Mouse (Mus musculus) layer of hippocampus, adult 18-20 months (tissue): Measurements from ENCODE around the gene Epha6. TPM values are rescaled to one million over a fixed set of nuclear protein-coding genes. Genes with fewer than 3 reads are reported as not detected.

Experiments used
- DNase-seq, 2 experiments: peaks; one replicate each; pipeline ENCODE4 v3.0.0; 2022; ENCODE audit warnings: low spot score in 2 of 2
- long read RNA-seq: library from polyadenylated mRNA; stranded (forward); transcript quantifications from one replicate; pipeline ENCODE4 v2.0.0, GENCODE M21; 2021
- total RNA-seq, 2 experiments: library from RNA; stranded (reverse); gene quantifications; 2 replicates each; pipeline ENCODE4 v1.2.3; 2021

The Epha6 gene
- 100 to 1,000 TPM; 147 to 189 TPM for total RNA-seq
- long read RNA-seq, partial matches to known transcripts = 1 of 9 reads
- long read RNA-seq, other reads (novel, unspliced or antisense) = 7 of 9 reads

DNA sequence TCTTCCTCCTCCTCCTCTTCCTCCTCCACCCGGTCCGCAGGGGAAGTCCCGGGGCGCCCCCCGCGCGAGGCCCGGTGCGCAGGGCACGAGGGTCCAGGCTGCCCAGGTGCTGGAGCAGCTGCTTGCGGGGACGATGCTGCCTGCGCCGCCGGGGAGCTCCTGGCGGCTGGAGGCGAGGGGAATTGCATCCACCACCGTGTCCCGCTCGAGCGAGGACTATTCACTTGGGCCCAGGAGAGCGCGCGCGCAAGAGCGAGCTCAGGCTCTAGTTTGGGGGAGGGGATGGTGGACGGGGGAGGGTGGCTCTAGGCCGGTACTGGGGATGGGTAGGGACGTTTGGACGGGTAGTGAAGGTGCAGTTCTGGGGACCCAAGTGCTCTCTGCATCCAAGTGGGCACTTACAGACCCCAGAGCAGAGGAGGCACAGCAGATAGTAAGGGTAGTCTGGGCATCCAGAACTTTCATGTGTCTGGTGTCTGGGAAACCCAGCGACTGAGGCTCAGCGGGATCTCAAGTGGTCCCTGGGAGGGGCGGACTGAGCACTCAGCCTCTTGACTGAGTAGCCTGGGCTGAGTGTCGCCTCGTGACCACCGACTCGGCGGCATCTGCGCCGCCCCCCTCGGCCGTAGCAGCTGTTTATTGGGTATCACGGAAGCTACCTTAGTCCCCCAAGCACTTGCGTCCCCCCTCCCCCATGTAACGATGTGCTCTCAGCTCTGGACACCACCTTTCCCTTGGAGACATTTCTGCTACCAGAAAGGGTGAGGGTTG is at the start of gene Epha6:
Epha6 (minus strand) TSS at position 471 of the 771 bp plus-strand sequence.
- DNase-seq = peak; percentile 59 to 72

DNA sequence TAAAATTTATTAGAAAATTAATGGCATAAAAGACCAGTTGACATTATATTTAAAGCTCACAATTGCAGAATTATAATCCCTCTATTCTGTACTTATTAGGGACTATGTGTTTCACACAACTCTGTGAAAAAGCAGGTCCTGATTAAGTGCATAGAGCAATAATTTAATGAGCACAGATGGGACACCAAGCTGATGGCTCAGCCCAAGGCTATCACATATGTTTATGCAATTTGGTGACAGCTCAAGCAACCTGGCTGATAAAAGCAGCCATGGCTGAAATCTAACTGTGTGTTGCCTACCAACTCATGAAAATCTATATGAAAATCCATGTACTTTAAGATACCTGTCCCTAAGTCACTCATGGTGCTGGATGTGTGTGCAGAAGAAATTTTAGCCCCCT is 46.4 kb upstream of the Epha6 start:
- DNase-seq = peak in 1 of 2 experiments; percentile 3

DNA sequence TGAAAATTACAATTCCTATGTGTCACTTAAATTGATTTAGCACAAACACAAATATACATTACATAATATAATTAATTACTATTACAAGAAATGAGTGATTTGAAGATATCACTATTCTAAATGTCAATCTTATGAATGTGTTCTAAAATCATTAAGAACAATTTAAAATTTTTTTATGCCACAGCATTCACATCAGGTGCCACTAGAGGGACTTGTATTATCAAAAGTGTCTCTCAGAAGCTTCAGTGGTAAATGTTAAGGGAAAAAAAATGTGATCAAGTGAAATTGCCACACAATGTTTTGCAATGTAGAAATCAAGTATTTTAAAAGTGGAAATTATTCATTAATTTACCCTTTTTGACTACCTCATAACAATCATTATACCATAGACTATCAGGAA is 22.8 kb upstream of the Epha6 start:
- DNase-seq = no peak

DNA sequence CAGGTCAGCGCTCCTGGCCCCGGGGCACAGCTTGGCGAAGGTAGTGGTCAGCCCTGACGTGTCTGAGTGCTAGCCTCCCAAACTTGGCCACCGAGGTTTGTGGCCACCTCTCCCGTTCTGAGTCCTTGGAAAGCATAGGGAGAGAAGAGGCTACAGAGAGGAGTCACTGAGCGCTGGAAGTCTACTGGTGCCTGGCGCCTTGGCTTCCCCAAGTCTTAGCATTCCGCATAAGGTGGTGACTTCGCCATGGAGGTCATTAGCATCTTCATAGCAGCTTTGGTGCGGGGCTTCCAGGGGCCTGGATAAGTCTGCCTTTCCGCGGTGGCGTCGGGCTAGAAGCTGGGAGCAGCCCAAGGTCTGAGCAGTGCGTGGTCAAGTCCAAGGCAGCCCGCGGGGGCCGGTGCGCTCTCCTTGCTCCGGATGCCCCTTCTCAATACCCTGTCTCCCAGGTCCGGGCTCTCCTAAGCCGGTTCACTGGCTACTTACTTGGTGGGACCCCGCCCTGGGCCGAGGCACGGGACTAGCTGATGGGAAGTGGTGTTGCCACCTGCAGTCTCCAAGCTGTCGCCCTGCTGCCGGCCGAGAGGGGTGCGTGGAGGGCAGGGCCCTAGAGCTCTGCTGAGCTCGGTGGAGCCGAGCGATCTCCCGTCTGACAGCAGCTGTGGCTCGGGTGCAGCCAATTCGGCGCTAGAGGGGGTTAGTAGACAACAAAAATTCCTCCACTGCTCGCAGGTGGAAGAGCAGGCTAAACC is 677 bp upstream of the Epha6 start:
- peak; percentile 71 to 85 for DNase-seq

DNA sequence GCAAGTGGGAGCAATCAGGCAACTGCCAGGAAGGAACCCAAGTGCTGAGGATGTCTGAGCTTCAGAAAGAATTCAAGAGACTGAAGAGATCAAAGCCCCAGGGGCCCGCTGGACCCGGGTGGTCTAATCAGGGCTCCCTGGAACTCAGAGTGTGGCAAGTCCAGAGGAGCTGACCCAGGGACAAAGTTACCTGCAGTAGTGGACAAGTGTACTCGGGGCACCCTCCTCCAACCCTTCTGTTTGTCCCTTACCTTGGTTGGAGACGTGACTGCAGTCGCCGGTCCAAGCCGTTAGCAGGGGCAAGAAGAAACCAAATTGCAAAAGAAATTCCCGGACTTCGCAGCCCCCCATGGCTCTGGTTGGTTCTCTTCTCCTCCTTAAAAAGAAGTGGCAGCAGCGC is 718 bp downstream of the Epha6 start:
- DNase-seq = no peak

DNA sequence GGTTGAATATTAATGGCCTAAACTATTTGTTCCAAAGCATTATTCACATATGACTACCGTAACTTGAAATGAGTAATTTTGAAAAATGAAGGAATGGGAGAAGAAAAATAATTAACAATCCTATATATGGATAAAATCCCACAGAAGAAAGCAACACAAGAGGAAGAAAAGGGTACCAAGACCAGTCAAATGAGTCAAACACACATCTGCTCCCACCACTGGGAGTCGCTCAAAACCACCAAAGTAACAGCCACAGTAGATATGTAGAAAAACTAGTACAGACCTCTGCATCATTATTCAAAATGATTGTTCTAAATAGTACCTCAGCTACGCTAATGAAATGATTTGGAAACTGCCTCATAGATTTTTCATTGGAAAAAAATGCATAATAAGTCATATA is 20.0 kb downstream of the Epha6 start:
- no peak for DNase-seq

DNA sequence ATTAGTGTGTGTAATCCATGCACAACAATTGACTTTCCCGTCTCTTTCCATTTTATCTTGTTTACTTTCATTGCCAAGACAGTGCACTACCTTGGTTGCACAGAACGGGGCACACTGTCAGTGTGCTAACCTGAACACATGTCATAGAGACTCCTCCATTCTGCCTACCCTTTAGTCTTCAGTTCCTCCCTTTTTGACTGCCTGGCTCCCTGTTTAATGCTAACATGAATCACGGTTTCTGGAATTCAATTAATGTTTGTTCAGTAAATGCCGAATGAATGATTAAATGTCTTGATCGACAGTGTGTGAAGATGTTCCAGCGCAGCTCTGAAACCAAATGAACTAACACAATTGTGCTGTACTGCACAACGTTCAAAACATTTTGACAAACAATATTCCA is 20.6 kb downstream of the Epha6 start:
- DNase-seq = no peak

DNA sequence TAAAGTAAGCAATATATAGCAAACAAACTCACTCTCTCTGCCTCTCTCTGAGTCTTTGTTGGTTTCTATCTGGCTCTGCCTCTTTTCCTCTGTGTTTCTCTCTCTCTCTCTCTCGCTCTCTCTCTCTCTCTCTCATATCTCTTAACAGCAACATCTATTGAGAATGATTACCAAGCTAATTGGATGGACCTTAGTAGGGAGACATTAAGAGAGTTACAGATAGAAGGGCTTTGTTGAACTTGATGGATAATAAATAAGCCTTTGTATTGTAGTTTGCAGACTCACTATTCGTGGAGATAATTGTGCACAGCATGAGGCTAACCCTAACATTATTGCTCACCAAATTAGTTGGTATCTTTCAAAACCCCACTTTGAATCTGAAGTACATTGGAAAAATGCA is 34.8 kb downstream of the Epha6 start:
- DNase-seq = no peak

DNA sequence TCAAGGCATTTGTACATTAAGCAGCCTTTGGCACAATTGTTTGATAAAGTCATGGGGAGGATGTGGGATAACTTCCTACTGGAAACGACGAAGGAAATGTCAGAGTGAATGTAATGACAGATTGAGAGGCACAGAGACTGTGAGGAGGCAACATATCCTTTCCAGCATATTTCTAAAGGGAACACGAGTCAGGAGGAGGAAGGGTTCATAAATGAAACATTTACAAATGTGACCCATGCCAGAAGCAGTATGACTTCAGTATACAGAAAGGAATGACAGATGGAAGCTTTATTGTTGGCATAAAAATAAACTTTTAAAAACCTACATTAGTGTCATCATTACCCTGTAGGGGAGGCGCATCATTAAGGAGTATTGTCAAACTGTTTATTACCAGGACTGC is 60.9 kb downstream of the Epha6 start:
- peak; percentile 5 to 51 for DNase-seq

DNA sequence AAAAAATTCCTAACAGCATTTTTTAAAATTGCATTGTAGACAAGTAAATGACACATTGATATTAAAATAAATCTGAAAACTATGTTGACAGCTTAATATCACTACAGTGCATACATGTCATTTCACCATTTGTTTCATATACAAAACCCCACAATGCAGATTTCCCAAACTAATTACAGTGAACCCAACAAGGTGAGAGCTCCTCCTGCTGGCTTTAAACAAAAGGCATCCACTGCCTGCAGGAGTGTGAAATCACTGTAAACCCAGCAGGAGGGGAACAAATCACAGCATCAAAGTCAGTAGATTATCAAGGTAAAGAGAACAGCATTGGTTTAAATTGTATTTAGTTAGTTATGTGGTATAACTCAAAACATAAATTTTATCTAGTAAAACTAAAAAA is 67.1 kb downstream of the Epha6 start:
- peak; percentile 8 to 53 for DNase-seq

DNA sequence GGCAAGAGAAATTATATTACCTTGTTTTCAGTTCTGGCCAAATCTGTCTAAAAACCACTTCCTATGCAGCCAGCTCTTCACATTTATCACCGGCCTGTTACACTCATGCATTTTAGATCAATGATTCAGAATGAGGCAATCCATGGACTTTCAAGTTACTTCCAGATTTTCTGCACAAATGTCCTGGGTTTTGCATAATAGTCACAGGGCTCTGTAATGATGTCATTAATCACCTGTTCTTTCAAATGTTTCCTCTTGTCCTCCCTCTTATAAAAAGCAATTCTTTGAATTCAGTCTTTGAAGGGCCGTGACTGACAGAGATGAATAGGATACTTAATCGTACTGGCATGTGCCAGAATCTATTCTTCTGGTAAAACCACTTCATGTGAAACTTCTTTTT is 95.6 kb downstream of the Epha6 start:
- DNase-seq = peak in 1 of 2 experiments; percentile 14

DNA sequence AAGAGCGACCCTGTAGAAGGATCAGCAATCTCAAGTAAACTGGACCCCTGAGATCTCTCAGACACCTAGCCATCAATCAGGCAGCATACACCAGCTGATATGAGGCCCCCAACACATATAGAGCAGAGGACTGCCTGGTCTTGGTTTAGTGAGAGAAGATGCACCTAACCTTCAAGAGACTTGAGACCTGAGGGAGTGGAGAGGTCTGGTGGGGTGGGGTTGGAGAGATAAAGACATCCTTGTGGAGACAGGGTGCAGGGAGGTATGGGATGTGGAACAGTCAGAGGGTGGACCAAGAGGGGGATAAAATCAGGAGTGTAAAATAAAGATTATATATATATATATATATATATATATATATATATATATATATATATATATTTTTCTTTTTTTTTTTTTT is 105.8 kb downstream of the Epha6 start:
- DNase-seq = no peak

DNA sequence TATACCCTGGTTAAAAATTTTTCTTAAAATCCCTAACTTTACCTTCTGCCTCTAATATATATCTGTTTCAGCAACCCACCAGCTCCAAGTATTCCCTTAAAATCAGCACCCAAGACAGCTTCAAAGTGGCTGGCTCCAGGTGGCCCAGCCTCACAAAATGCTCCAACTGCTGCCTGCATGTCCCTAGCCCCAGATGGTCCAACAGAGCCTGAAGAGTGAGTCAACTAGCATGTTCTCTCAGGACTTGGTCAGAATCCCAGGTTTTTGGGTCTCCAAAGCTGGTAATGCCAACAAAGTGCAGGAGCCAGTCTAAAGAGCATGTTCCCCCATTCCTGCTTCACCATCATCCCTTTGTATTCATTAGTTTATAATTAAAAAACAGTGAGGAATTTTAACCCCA is 129.6 kb downstream of the Epha6 start:
- DNase-seq = peak; percentile 40 to 69

DNA sequence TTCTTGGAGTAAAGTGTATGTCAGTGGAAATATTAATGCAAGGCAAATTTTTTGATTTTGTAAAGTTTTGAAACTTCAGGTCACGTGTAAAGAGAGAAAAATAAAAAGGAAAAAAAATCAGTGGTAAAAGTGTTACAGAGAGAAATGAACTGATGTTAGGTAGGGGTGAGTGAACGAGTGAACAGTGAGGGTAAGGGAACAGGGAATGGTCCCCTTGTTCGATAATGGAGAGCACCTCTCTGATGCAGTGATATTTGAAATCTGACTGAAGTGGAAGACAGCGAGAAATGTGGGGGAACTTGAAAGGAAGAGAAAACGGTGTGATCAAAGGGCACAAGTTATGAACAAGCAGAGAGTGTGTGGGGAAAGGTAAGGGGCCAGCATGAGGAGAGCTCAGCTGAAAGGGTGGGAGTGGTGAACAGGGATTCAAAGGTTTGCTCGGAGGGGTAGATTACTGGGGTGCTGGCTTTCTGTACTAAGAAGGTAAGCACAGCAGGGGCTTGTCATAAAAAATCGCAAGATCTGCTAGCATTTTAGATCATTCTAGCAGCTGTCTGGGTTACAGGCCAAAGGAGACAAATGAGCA is 137.0 kb downstream of the Epha6 start:
- no peak for DNase-seq

DNA sequence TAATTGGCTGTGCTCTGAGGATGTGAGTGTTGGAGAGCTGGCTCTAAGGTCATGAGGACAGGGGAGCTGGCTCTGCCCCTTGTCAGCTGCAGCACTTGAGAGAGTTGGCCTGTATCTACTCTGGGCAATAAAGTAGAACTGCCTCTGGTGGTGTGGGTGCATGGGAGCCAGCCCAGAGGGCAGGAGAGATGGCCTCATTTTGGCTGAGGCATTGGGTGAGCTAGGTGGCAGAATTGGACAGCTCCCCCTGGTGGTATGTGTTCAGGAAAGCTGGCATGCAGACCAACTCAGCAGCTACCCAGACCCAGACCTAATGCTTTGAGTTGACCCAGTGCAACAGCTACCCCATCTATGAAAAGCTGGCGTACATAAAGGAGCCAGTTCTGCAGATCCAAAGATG is 170.0 kb downstream of the Epha6 start:
- DNase-seq = no peak

DNA sequence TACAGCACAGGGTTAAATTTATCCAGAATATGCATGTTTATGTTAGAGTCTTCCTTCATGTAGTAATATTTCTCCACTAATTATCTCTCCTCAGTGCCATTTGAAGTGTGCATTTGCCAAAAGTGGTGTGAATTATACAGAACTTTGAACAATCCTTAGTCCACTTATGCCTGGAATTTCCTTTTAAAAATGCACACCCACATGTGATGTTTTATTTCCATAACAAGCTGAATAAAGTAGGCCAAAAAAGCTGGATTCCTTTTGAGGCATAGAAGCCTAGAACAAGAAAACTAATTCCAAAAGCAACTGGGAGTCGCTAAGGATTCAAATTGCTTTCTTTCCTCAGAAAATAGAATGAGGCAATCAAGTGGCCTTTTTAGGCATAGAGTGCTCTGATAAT is 171.1 kb downstream of the Epha6 start:
- DNase-seq = no peak

DNA sequence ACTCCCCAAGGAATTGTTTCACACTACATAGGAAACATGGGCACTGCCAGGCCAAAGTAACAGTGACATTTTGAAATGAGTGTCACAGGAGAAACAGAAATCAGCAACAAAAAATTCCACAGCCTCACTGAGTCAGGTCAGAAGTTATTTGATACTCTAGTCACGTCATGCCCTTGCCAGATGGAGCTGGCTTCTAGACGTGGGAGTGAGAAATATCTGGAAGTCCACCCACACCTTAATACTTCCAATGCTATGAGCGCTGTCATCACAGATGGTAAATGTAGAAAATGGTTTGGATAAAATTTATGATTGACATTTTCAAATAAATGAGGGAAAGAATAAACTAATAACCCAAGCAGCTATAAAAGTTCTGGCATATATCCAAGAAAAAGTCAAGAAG is 210.0 kb downstream of the Epha6 start:
- DNase-seq = peak; percentile 71 to 89

DNA sequence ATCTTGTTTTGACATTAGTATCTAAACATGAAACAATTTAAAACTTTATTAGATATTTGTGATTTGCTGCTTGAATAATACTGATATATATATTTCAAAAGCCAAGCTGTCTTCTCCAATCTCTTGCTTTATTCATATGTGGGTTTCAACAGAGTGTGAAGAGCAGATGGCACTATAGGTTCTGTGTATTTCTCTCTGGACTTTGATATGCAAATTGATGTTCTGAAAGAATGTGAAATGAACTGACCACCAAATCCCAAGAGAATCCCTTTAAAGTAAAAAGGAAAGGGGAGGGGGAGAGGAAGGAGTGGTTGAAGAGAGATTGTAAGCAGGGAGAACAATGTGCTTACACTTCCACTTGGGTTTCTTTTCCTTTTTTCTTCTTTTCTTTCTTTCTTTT is 212.4 kb downstream of the Epha6 start:
- DNase-seq = no peak

DNA sequence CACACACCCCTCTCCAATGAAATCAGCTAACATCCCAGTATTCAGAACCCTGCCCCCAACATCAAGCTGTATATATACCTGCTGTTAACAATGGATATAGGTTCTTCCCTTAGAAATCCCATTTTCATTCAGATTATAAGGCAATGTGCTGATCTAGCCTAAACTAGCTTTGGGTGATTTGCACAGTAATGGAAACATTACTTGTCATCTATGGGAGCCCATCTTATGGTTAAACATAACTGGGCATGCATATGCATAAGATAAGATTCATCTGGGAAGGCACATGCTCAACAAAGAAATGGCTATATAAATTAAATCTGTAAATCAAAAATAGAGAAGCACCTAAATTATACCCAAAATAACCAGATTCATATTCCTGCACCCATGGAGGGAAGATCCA is 230.2 kb downstream of the Epha6 start:
- no peak for DNase-seq

DNA sequence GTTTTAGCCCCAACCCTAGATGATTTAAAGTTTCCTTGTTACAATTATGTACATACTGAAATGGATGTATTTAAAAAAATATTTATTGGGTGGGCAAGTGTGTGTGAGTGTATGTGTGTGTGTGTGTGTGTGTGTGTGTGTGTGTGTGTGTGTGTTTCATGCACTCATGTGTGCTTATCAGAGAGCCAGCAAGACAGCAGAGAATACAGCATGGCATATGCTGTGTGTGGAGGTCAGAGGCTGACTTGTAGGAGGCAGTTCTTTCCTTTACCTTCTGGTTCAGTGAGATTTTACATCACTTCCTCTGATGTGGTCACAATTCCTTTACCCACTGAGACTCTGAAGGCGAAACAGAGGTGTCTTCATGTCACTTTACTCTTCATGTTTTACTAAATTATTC is 321.4 kb downstream of the Epha6 start:
- DNase-seq = no peak

DNA sequence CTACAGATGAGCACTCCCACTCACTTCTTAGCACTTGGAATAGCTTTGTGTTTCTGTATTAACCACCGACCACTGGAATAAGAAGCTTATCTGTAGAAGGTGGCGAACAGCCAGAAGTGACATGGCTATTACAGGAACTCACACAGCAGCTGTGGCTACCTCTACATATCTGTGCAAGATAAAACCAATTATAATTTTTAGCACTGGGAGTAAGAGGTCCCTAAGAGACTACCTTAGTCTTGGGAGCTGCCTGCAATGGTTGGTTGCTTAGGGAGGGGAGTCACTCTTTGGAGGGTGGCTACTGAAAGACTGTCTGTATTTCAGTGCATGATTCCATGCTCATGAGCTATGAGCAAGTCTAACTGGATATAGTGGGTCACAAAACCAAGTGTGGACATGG is 331.2 kb downstream of the Epha6 start:
- DNase-seq = no peak
